Mouse (Mus musculus): Measurements from ENCODE around the gene Thsd4. TPM values are rescaled to one million over a fixed set of nuclear protein-coding genes. Genes with fewer than 3 reads are reported as not detected.

Thsd4 gene
- polyA plus RNA-seq, 1 experiment, result 4.3 TPM

- WGBS, result 91% methylated on average over 4 of the region's 4 CpGs
- DNase-seq, result no peak
- Histone ChIP-seq H3K27me3 (ENCODE audit: control insufficient read depth, insufficient read depth, low read length) (no peaks in the 10 kb centered on the region), H3K4me3 (ENCODE audit: control insufficient read depth, insufficient read depth, low read length) (no peak overlapping the region), H3K27ac (ENCODE audit: control insufficient read depth, insufficient read depth, low read length) (no peak overlapping the region), H3K4me1 (replicated peaks; ENCODE audit: control insufficient read depth, insufficient read depth, low read length) (no peaks in the 10 kb centered on the region), H3K36me3 (ENCODE audit: control insufficient read depth, insufficient read depth, low read length) (no peaks in the 10 kb centered on the region)
- TF ChIP-seq CTCF (IDR thresholded peaks at IDR 0.05; ENCODE audit: borderline replicate concordance, control insufficient read depth, extremely low read depth, insufficient read depth, low read length, poor library complexity) (no peak), POLR2A (IDR thresholded peaks at IDR 0.05; ENCODE audit: control insufficient read depth, extremely low read depth, insufficient read depth, low read length, poor library complexity) (no peak)
Measured at GRCm38 (mm10) chr9:60445821-60446220, 76.0 kb downstream of the Thsd4 start.

GRCm38 (mm10) chr9:60441274-60441902, 80.5 kb downstream of the Thsd4 start:
- TF ChIP-seq POLR2A (IDR thresholded peaks at IDR 0.05; ENCODE audit: control insufficient read depth, extremely low read depth, insufficient read depth, low read length, poor library complexity), result no peak
- no peak for TF ChIP-seq CTCF (IDR thresholded peaks at IDR 0.05; ENCODE audit: borderline replicate concordance, control insufficient read depth, extremely low read depth, insufficient read depth, low read length, poor library complexity)
- 92% methylated on average over 10 of the region's 10 CpGs for WGBS
- H3K27ac ChIP-seq (ENCODE audit: control insufficient read depth, insufficient read depth, low read length), result no peak overlapping the region
- no peak overlapping the region for H3K4me3 ChIP-seq (ENCODE audit: control insufficient read depth, insufficient read depth, low read length)
- no peaks in the 10 kb centered on the region for H3K27me3 ChIP-seq (ENCODE audit: control insufficient read depth, insufficient read depth, low read length)
- H3K36me3 ChIP-seq (ENCODE audit: control insufficient read depth, insufficient read depth, low read length), result no peaks in the 10 kb centered on the region
- no peaks in the 10 kb centered on the region for H3K4me1 ChIP-seq (replicated peaks; ENCODE audit: control insufficient read depth, insufficient read depth, low read length)
- no peak for DNase-seq

- no peaks in the 10 kb centered on the region for H3K27me3 ChIP-seq (ENCODE audit: control insufficient read depth, insufficient read depth, low read length)
- no peak overlapping the region for H3K27ac ChIP-seq (ENCODE audit: control insufficient read depth, insufficient read depth, low read length)
- no peaks in the 10 kb centered on the region for H3K4me1 ChIP-seq (replicated peaks; ENCODE audit: control insufficient read depth, insufficient read depth, low read length)
- no peak for DNase-seq
- WGBS, result 85% methylated on average over 8 of the region's 8 CpGs
- no peak overlapping the region for H3K4me3 ChIP-seq (ENCODE audit: control insufficient read depth, insufficient read depth, low read length)
- H3K36me3 ChIP-seq (ENCODE audit: control insufficient read depth, insufficient read depth, low read length), result no peaks in the 10 kb centered on the region
- TF ChIP-seq POLR2A (IDR thresholded peaks at IDR 0.05; ENCODE audit: control insufficient read depth, extremely low read depth, insufficient read depth, low read length, poor library complexity), result no peak
- no peak for TF ChIP-seq CTCF (IDR thresholded peaks at IDR 0.05; ENCODE audit: borderline replicate concordance, control insufficient read depth, extremely low read depth, insufficient read depth, low read length, poor library complexity)
Measured at GRCm38 (mm10) chr9:60440506-60440905, 81.3 kb downstream of the Thsd4 start.

GRCm38 (mm10) chr9:60436246-60436645, 85.6 kb downstream of the Thsd4 start:
- Histone ChIP-seq H3K4me1 (replicated peaks; ENCODE audit: control insufficient read depth, insufficient read depth, low read length) (no peaks in the 10 kb centered on the region), H3K36me3 (ENCODE audit: control insufficient read depth, insufficient read depth, low read length) (no peaks in the 10 kb centered on the region), H3K27me3 (ENCODE audit: control insufficient read depth, insufficient read depth, low read length) (no peaks in the 10 kb centered on the region), H3K27ac (ENCODE audit: control insufficient read depth, insufficient read depth, low read length) (no peak overlapping the region), H3K4me3 (ENCODE audit: control insufficient read depth, insufficient read depth, low read length) (no peak overlapping the region)
- WGBS, result 93% methylated on average over 3 of the region's 3 CpGs
- no peak for TF ChIP-seq POLR2A (IDR thresholded peaks at IDR 0.05; ENCODE audit: control insufficient read depth, extremely low read depth, insufficient read depth, low read length, poor library complexity)
- TF ChIP-seq CTCF (IDR thresholded peaks at IDR 0.05; ENCODE audit: borderline replicate concordance, control insufficient read depth, extremely low read depth, insufficient read depth, low read length, poor library complexity), result no peak
- no peak for DNase-seq

- H3K4me3 ChIP-seq (ENCODE audit: control insufficient read depth, insufficient read depth, low read length), result no peak overlapping the region
- no peak for DNase-seq
- 60% methylated on average over 2 of the region's 2 CpGs for WGBS
- H3K27me3 ChIP-seq (ENCODE audit: control insufficient read depth, insufficient read depth, low read length), result no peaks in the 10 kb centered on the region
- H3K27ac ChIP-seq (ENCODE audit: control insufficient read depth, insufficient read depth, low read length), result no peak overlapping the region
- TF ChIP-seq CTCF (IDR thresholded peaks at IDR 0.05; ENCODE audit: borderline replicate concordance, control insufficient read depth, extremely low read depth, insufficient read depth, low read length, poor library complexity) (no peak), POLR2A (IDR thresholded peaks at IDR 0.05; ENCODE audit: control insufficient read depth, extremely low read depth, insufficient read depth, low read length, poor library complexity) (no peak)
- no peaks in the 10 kb centered on the region for H3K4me1 ChIP-seq (replicated peaks; ENCODE audit: control insufficient read depth, insufficient read depth, low read length)
- H3K36me3 ChIP-seq (ENCODE audit: control insufficient read depth, insufficient read depth, low read length), result no peaks in the 10 kb centered on the region
Measured at GRCm38 (mm10) chr9:60434093-60434492, 87.8 kb downstream of the Thsd4 start.

GRCm38 (mm10) chr9:60431924-60432323, 89.9 kb downstream of the Thsd4 start:
- H3K27ac ChIP-seq (ENCODE audit: control insufficient read depth, insufficient read depth, low read length), result no peak overlapping the region
- H3K27me3 ChIP-seq (ENCODE audit: control insufficient read depth, insufficient read depth, low read length), result no peaks in the 10 kb centered on the region
- 96% methylated on average over 4 of the region's 4 CpGs for WGBS
- H3K36me3 ChIP-seq (ENCODE audit: control insufficient read depth, insufficient read depth, low read length), result no peaks in the 10 kb centered on the region
- no peak for DNase-seq
- H3K4me3 ChIP-seq (ENCODE audit: control insufficient read depth, insufficient read depth, low read length), result no peak overlapping the region
- H3K4me1 ChIP-seq (replicated peaks; ENCODE audit: control insufficient read depth, insufficient read depth, low read length), result no peaks in the 10 kb centered on the region
- no peak for TF ChIP-seq POLR2A (IDR thresholded peaks at IDR 0.05; ENCODE audit: control insufficient read depth, extremely low read depth, insufficient read depth, low read length, poor library complexity)

GRCm38 (mm10) chr9:60430017-60430416, 91.8 kb downstream of the Thsd4 start:
- H3K27me3 ChIP-seq (ENCODE audit: control insufficient read depth, insufficient read depth, low read length), result no peaks in the 10 kb centered on the region
- H3K36me3 ChIP-seq (ENCODE audit: control insufficient read depth, insufficient read depth, low read length), result no peaks in the 10 kb centered on the region
- H3K4me1 ChIP-seq (replicated peaks; ENCODE audit: control insufficient read depth, insufficient read depth, low read length), result no peaks in the 10 kb centered on the region
- no peak overlapping the region for H3K4me3 ChIP-seq (ENCODE audit: control insufficient read depth, insufficient read depth, low read length)
- H3K27ac ChIP-seq (ENCODE audit: control insufficient read depth, insufficient read depth, low read length), result no peak overlapping the region
- TF ChIP-seq POLR2A (IDR thresholded peaks at IDR 0.05; ENCODE audit: control insufficient read depth, extremely low read depth, insufficient read depth, low read length, poor library complexity) (no peak), CTCF (IDR thresholded peaks at IDR 0.05; ENCODE audit: borderline replicate concordance, control insufficient read depth, extremely low read depth, insufficient read depth, low read length, poor library complexity) (no peak)
- WGBS, result 94% methylated on average over 4 of the region's 4 CpGs
- no peak for DNase-seq
